Mouse (Mus musculus) embryo, embryonic 10.5 days (tissue): Measurements from ENCODE around the gene Zfp513.
A peak's percentile ranks its signal among the peaks of the same experiment; 100 is the strongest.

Source experiments
- DNase-seq: peaks from one replicate; pipeline ENCODE4 v3.0.0-alpha.2; 2015; ENCODE audit warnings: low spot score

The Zfp513 gene

GRCm38 (mm10) chr5:31168630-31169029 is 33.5 kb downstream of the Zfp513 start:
- no peak for DNase-seq

- DNase-seq, result no peak
Measured at GRCm38 (mm10) chr5:31164878-31165277, 37.2 kb downstream of the Zfp513 start.

GRCm38 (mm10) chr5:31162462-31162861 is 39.6 kb downstream of the Zfp513 start:
- no peak for DNase-seq

GRCm38 (mm10) chr5:31154152-31154553 is 48.0 kb downstream of the Zfp513 start, which contains the start of gene Mpv17:
Gene Mpv17, minus strand, starts transcription at chr5:31154251.
- DNase-seq, result peak; percentile 92

- DNase-seq, result no peak
Measured at GRCm38 (mm10) chr5:31153516-31154151, 48.5 kb downstream of the Zfp513 start.

- no peak for DNase-seq
Measured at GRCm38 (mm10) chr5:31151746-31152145, 50.4 kb downstream of the Zfp513 start.

- DNase-seq, result no peak
Measured at GRCm38 (mm10) chr5:31149781-31150180, 52.3 kb downstream of the Zfp513 start.
